Mouse (Mus musculus): Measurements from ENCODE around the gene Snx30. TPM values are rescaled to one million over a fixed set of nuclear protein-coding genes. Genes with fewer than 3 reads are reported as not detected.

Gene Snx30
- polyA plus RNA-seq, 1 experiment from 2014 or later = 4.9 TPM

- H3K4me2 ChIP-seq = no peak overlapping the region
- peak overlapping the region; percentile 51 for H3K27ac ChIP-seq (ENCODE audit: low read depth, low read length)
- no peaks in the 10 kb centered on the region for H3K4me1 ChIP-seq (ENCODE audit: control insufficient read depth, insufficient read depth, low read length)
These were observed 40.1 kb upstream of the Snx30 start for GRCm38 (mm10) chr4:59765385-59766005.

DNA sequence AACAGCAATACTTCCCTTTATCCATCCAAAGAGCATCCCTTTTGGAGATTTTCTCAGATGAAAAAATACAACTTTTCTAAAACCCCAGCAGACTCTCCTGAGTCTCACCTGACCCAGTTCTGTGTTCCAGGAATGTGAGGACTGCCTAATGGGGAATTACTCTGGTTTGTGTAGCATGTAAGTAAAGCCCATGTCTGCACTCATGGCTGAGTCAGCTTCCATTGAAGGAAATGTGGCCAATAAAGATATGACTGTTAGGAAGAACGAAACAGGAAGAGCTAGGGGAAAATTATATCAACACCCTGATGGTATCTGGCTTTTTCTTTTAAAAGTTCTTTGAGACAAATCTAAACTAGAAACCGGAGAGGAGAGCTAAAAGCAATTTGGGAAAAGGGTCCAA is 37.9 kb upstream of the Snx30 start:
- H3K4me1 ChIP-seq (ENCODE audit: control insufficient read depth, insufficient read depth, low read length) = no peaks in the 10 kb centered on the region
- no peak for ATAC-seq (replicated peaks; ENCODE audit: insufficient number of reproducible peaks, low FRiP score, low TSS enrichment)
- H3K36me3 ChIP-seq (ENCODE audit: control insufficient read depth, insufficient read depth, low read length) = peaks cover 16% of the 10 kb centered on the region
- WGBS (ENCODE audit: insufficient replicate concordance) = 70% methylated on average over 2 of the region's 2 CpGs
- no peaks in the 10 kb centered on the region for H3K9me3 ChIP-seq (replicated peaks; ENCODE audit: control insufficient read depth, low read length)
- H3K9ac ChIP-seq (ENCODE audit: low read depth, low read length) = no peak overlapping the region
- H3K4me3 ChIP-seq (ENCODE audit: low read depth, low read length) = no peak overlapping the region
- H3K4me2 ChIP-seq = no peak overlapping the region
- H3K27me3 ChIP-seq (ENCODE audit: control insufficient read depth, insufficient read depth, low read length) = no peaks in the 10 kb centered on the region
- H3K27ac ChIP-seq (ENCODE audit: low read depth, low read length) = no peak overlapping the region

More at GRCm38 (mm10) chr4:59765385-59766005, 40.1 kb upstream of the Snx30 start:
- no peaks in the 10 kb centered on the region for H3K9me3 ChIP-seq (replicated peaks; ENCODE audit: control insufficient read depth, low read length)
- H3K9ac ChIP-seq (ENCODE audit: low read depth, low read length) = no peak overlapping the region
- WGBS (ENCODE audit: insufficient replicate concordance) = 54% methylated on average over 7 of the region's 7 CpGs
- no peak overlapping the region for H3K4me3 ChIP-seq (ENCODE audit: low read depth, low read length)
- ATAC-seq (replicated peaks; ENCODE audit: insufficient number of reproducible peaks, low FRiP score, low TSS enrichment) = peak; percentile 45; the same call in 1 of the 2 replicates
- peaks cover 5% of the 10 kb centered on the region; the same call in 1 of the 2 replicates for H3K36me3 ChIP-seq (ENCODE audit: control insufficient read depth, insufficient read depth, low read length)
- H3K27me3 ChIP-seq (ENCODE audit: control insufficient read depth, insufficient read depth, low read length) = no peaks in the 10 kb centered on the region

DNA sequence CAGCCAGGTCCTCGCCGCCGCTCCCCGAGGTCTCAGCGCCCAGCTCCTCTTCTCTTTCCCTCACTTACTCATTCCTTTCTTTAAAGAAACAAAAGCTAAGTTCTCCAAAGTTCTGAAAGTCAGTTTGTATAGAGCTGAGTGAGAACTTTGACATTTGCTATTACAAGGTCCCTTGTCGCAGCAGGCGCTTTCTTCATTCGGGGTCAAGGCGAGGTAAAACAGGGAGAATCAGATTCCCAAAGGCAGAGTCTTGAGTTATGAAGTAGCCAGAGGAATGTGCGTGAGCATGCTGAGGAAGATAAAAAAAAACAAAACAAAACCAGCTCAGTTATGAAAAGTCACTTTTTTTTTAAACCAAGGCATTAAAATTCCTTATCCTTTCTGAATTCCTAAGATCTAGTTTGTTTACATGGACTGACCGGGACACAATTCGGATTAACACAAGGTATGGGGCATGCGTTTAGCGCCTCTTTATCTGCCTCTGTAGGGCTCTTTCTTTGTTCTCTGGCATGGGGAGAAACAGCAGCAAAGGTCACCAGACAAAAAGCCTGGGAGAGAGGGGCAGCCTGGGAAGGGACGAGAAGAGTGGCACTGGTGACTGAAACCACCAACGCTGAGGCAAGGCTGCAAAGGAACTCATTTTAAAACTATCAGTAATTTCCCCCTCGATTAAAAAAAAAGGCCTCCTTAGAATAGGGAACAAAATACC is 33.3 kb upstream of the Snx30 start:
- Histone ChIP-seq H3K4me1 (ENCODE audit: control insufficient read depth, insufficient read depth, low read length) (peaks cover 3% of the 10 kb centered on the region), H3K9ac (ENCODE audit: low read depth, low read length) (no peak overlapping the region), H3K27me3 (ENCODE audit: control insufficient read depth, insufficient read depth, low read length) (no peaks in the 10 kb centered on the region), H3K27ac (ENCODE audit: low read depth, low read length) (no peak overlapping the region), H3K9me3 (replicated peaks; ENCODE audit: control insufficient read depth, low read length) (no peaks in the 10 kb centered on the region), H3K4me3 (ENCODE audit: low read depth, low read length) (no peak overlapping the region), H3K36me3 (ENCODE audit: control insufficient read depth, insufficient read depth, low read length) (peaks cover 16% of the 10 kb centered on the region), H3K4me2 (no peak overlapping the region)
- WGBS (ENCODE audit: insufficient replicate concordance) = 62% methylated on average over 17 of the region's 17 CpGs
- ATAC-seq (replicated peaks; ENCODE audit: insufficient number of reproducible peaks, low FRiP score, low TSS enrichment) = no peak

- WGBS (ENCODE audit: insufficient replicate concordance) = 52% methylated on average over 3 of the region's 3 CpGs
- H3K9ac ChIP-seq (ENCODE audit: low read depth, low read length) = no peak overlapping the region
- H3K4me1 ChIP-seq (ENCODE audit: control insufficient read depth, insufficient read depth, low read length) = peaks cover 16% of the 10 kb centered on the region
- H3K9me3 ChIP-seq (replicated peaks; ENCODE audit: control insufficient read depth, low read length) = no peaks in the 10 kb centered on the region
- no peaks in the 10 kb centered on the region for H3K27me3 ChIP-seq (ENCODE audit: control insufficient read depth, insufficient read depth, low read length)
- ATAC-seq (replicated peaks; ENCODE audit: insufficient number of reproducible peaks, low FRiP score, low TSS enrichment) = peak; percentile 60; the same call in 1 of the 2 replicates
- H3K4me2 ChIP-seq = no peak overlapping the region
- H3K36me3 ChIP-seq (ENCODE audit: control insufficient read depth, insufficient read depth, low read length) = no peaks in the 10 kb centered on the region; the same call in 1 of the 2 replicates
- H3K27ac ChIP-seq (ENCODE audit: low read depth, low read length) = peak overlapping the region; percentile 77
- no peak overlapping the region for H3K4me3 ChIP-seq (ENCODE audit: low read depth, low read length)
These were observed 27.8 kb upstream of the Snx30 start for GRCm38 (mm10) chr4:59777828-59778227.

GRCm38 (mm10) chr4:59780568-59780967 is 25.1 kb upstream of the Snx30 start:
- ATAC-seq (replicated peaks; ENCODE audit: insufficient number of reproducible peaks, low FRiP score, low TSS enrichment) = no peak
- 55% methylated on average over 1 of the region's 1 CpGs for WGBS (ENCODE audit: insufficient replicate concordance)

DNA sequence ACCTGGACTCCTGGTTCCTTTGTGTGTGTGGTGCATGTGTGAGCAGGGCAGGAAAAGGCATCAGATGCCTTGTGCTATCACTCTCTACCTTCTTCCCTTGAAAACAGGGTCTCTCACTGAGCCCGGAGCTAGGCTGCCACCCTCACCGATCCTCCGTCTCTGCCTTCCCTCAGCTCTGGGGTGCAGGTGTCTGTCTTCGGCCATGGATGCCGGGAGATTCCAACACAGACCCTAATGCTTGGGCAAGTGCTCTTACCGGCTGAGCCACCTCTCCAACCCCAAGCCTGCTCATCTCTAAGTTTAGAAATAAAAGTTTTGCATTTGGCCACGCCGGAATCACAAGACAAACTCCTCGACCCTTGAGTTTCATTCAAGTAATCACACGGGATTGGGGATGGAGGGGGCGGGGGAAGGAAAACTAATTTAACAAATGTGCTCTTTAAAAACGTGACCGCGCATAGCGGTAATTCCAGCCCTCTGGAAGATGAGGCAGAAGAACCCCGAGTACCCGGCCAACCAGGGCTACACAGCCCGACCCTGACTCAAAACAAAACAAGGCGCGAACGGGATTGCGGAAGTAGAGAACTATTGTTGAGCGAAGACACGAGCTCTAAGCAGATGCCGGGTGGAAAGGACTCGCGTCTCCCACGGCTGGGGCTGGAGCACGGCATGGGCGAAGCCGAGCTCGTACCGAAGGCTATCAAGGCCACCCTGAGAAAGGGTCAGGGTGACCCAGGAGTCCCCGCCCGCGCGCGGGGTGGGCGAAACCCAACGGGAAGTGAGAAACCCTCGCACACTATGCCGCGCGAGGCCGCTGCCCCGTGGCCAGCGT is 22.6 kb upstream of the Snx30 start:
- Histone ChIP-seq H3K27ac (ENCODE audit: low read depth, low read length) (peak overlapping the region; percentile 85), H3K4me3 (ENCODE audit: low read depth, low read length) (peak overlapping the region; percentile 100), H3K9ac (ENCODE audit: low read depth, low read length) (peak overlapping the region; percentile 96), H3K4me2 (peak overlapping the region; percentile 92), H3K36me3 (ENCODE audit: control insufficient read depth, insufficient read depth, low read length) (no peaks in the 10 kb centered on the region; the same call in 1 of the 2 replicates), H3K27me3 (ENCODE audit: control insufficient read depth, insufficient read depth, low read length) (no peaks in the 10 kb centered on the region), H3K4me1 (ENCODE audit: control insufficient read depth, insufficient read depth, low read length) (peaks cover 6% of the 10 kb centered on the region; the same call in 1 of the 2 replicates), H3K9me3 (replicated peaks; ENCODE audit: control insufficient read depth, low read length) (no peaks in the 10 kb centered on the region)
- peak; percentile 64 for ATAC-seq (replicated peaks; ENCODE audit: insufficient number of reproducible peaks, low FRiP score, low TSS enrichment)
- under 1% methylated on average over 47 of the region's 47 CpGs for WGBS (ENCODE audit: insufficient replicate concordance)

More at GRCm38 (mm10) chr4:59780568-59780967, 25.1 kb upstream of the Snx30 start:
- H3K9ac ChIP-seq (ENCODE audit: low read depth, low read length) = no peak overlapping the region
- no peaks in the 10 kb centered on the region; the same call in 1 of the 2 replicates for H3K36me3 ChIP-seq (ENCODE audit: control insufficient read depth, insufficient read depth, low read length)
- no peak overlapping the region for H3K4me2 ChIP-seq
- no peak overlapping the region for H3K27ac ChIP-seq (ENCODE audit: low read depth, low read length)
- no peak overlapping the region for H3K4me3 ChIP-seq (ENCODE audit: low read depth, low read length)
- H3K4me1 ChIP-seq (ENCODE audit: control insufficient read depth, insufficient read depth, low read length) = peaks cover 16% of the 10 kb centered on the region
- no peaks in the 10 kb centered on the region for H3K9me3 ChIP-seq (replicated peaks; ENCODE audit: control insufficient read depth, low read length)
- no peaks in the 10 kb centered on the region for H3K27me3 ChIP-seq (ENCODE audit: control insufficient read depth, insufficient read depth, low read length)

GRCm38 (mm10) chr4:59783685-59784279 is 21.9 kb upstream of the Snx30 start:
- no peaks in the 10 kb centered on the region for H3K9me3 ChIP-seq (replicated peaks; ENCODE audit: control insufficient read depth, low read length)
- no peaks in the 10 kb centered on the region for H3K27me3 ChIP-seq (ENCODE audit: control insufficient read depth, insufficient read depth, low read length)
- H3K36me3 ChIP-seq (ENCODE audit: control insufficient read depth, insufficient read depth, low read length) = no peaks in the 10 kb centered on the region
- peak overlapping the region; percentile 85 for H3K27ac ChIP-seq (ENCODE audit: low read depth, low read length)
- peaks cover 3% of the 10 kb centered on the region; the same call in 1 of the 2 replicates for H3K4me1 ChIP-seq (ENCODE audit: control insufficient read depth, insufficient read depth, low read length)
- peak; percentile 91 for ATAC-seq (replicated peaks; ENCODE audit: insufficient number of reproducible peaks, low FRiP score, low TSS enrichment)
- 1% methylated on average over 35 of the region's 36 CpGs for WGBS (ENCODE audit: insufficient replicate concordance)
- peak overlapping the region; percentile 96 for H3K9ac ChIP-seq (ENCODE audit: low read depth, low read length)
- H3K4me2 ChIP-seq = peak overlapping the region; percentile 92
- H3K4me3 ChIP-seq (ENCODE audit: low read depth, low read length) = peak overlapping the region; percentile 100

- no peak overlapping the region for H3K4me3 ChIP-seq (ENCODE audit: low read depth, low read length)
- no peak overlapping the region for H3K4me2 ChIP-seq
- 0 out of 2 replicates have a peak, but pooled peaks cover 3% of the 10 kb centered on the region for H3K4me1 ChIP-seq (ENCODE audit: control insufficient read depth, insufficient read depth, low read length)
- no peaks in the 10 kb centered on the region for H3K36me3 ChIP-seq (ENCODE audit: control insufficient read depth, insufficient read depth, low read length)
- no peaks in the 10 kb centered on the region for H3K27me3 ChIP-seq (ENCODE audit: control insufficient read depth, insufficient read depth, low read length)
- H3K9ac ChIP-seq (ENCODE audit: low read depth, low read length) = no peak overlapping the region
- no peaks in the 10 kb centered on the region for H3K9me3 ChIP-seq (replicated peaks; ENCODE audit: control insufficient read depth, low read length)
- ATAC-seq (replicated peaks; ENCODE audit: insufficient number of reproducible peaks, low FRiP score, low TSS enrichment) = no peak
- WGBS (ENCODE audit: insufficient replicate concordance) = 42% methylated on average over 2 of the region's 2 CpGs
- no peak overlapping the region for H3K27ac ChIP-seq (ENCODE audit: low read depth, low read length)
These were observed 20.2 kb upstream of the Snx30 start for GRCm38 (mm10) chr4:59785412-59785811.

Data from heart, embryonic 11.5 days (tissue).